Mouse (Mus musculus) frontal cortex, adult 2 months (tissue): ENCODE measurements at regions not wholly inside any gene's neighbourhood (a gene's known extent, or its start where the extent isn't known, plus 50 kb on each side); places are given as distances from the start of the nearest gene placed in this dataset.

Source experiments
- DNase-seq, 2 experiments: peaks; one replicate each; pipeline ENCODE4 v3.0.0; 2022; ENCODE audit warnings: low spot score in 1 of 2; ENCODE audit errors: extremely low spot score in 1 of 2

GRCm38 (mm10) chr4:72060605-72061352, 139.9 kb downstream of the Tle1 start:
- DNase-seq = no peak

- DNase-seq = no peak
These were observed 150.9 kb downstream of the Tle1 start for GRCm38 (mm10) chr4:72049638-72050454.

- no peak for DNase-seq
These were observed 178.6 kb downstream of the Tle1 start for GRCm38 (mm10) chr4:72022152-72022551.

GRCm38 (mm10) chr4:72014221-72014850, 186.4 kb downstream of the Tle1 start:
- DNase-seq = peak in 1 of 2 experiments; percentile 7

GRCm38 (mm10) chr4:72013583-72013982, 187.1 kb downstream of the Tle1 start:
- peak; percentile 17 to 67 for DNase-seq

GRCm38 (mm10) chr4:72010316-72010715, 190.4 kb downstream of the Tle1 start:
- no peak for DNase-seq

GRCm38 (mm10) chr4:72005926-72006325, 194.8 kb downstream of the Tle1 start:
- no peak for DNase-seq

- no peak for DNase-seq
These were observed 199.4 kb downstream of the Tle1 start for GRCm38 (mm10) chr4:72001221-72001875.

GRCm38 (mm10) chr4:71968701-71969100, 210.9 kb upstream of the Gm11232 start:
- DNase-seq = no peak

GRCm38 (mm10) chr4:71953441-71953840, 195.7 kb upstream of the Gm11232 start:
- DNase-seq = peak; percentile 8 to 40

GRCm38 (mm10) chr4:71933240-71933986, 175.6 kb upstream of the Gm11232 start:
- DNase-seq = no peak

GRCm38 (mm10) chr4:71932818-71933217, 175.1 kb upstream of the Gm11232 start:
- DNase-seq = no peak

GRCm38 (mm10) chr4:71911551-71911950, 153.8 kb upstream of the Gm11232 start:
- DNase-seq = no peak

GRCm38 (mm10) chr4:71875651-71876050, 117.9 kb upstream of the Gm11232 start:
- DNase-seq = peak; percentile 14 to 58

- no peak for DNase-seq
These were observed 109.2 kb upstream of the Gm11232 start for GRCm38 (mm10) chr4:71866948-71867347.

GRCm38 (mm10) chr4:71841833-71842232, 84.1 kb upstream of the Gm11232 start:
- DNase-seq = peak in 1 of 2 experiments; percentile 42

GRCm38 (mm10) chr4:71840774-71841146, 83.0 kb upstream of the Gm11232 start:
- no peak for DNase-seq

GRCm38 (mm10) chr4:71839803-71840773, 82.3 kb upstream of the Gm11232 start:
- peak in 1 of 2 experiments; percentile 45 for DNase-seq
